Mouse (Mus musculus): ENCODE measurements around the gene Rfng.
"Not testable (repeated sequence)": the region's sequence is repeated elsewhere in the genome, so short reads cannot be mapped to it uniquely, and the experiment has no call there.

Rfng gene

GRCm38 (mm10) chr11:120812068-120812467 lies 28.1 kb upstream of the Rfng start:
- no peak for DNase-seq (ENCODE audit: low spot score)

DNA sequence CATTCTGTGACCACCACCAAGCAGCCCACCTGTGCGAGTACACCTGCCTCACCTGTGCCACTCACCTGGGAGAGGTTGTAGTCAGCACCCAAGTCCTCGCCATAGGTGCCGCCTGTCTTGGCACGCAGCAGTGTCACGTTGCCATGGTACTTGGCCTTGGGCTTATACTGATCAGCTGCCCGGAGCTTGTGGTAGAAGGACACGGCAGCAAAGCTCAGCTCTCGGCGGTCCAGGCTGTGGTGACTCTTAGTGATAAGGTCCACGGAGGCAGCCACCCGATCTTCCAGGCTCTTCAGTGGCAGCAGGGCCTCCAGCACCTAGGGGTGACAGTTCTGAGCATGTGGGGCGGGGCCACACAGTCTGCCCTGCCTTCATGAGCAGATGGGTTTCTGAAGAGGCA lies 24.0 kb upstream of the Rfng start:
- no peak for DNase-seq (ENCODE audit: low spot score)

- no peak for DNase-seq (ENCODE audit: low spot score)
Measured at GRCm38 (mm10) chr11:120805375-120806298, 21.6 kb upstream of the Rfng start.

DNA sequence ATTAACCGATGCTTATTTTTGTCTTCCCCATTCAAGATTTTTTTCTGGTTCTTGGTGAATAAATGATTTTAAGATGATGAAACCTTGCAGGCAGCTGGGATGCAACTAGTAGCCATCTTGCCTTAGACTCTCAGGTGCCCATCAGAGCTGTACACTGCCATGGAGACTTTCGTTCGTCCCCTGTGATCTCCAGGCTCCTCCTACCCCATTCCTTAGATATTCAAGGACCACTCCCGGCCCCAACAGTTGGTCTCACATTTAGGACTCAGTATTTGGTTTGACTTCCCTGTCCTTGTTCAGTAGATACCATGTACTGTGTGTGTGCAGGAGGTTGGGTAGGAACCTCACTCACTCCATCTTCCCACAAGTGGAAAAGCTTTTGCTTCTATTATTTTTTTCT lies 20.8 kb upstream of the Rfng start:
- DNase-seq (ENCODE audit: low spot score): no peak

GRCm38 (mm10) chr11:120804274-120804673 lies 20.3 kb upstream of the Rfng start:
- DNase-seq (ENCODE audit: low spot score): no peak

DNA sequence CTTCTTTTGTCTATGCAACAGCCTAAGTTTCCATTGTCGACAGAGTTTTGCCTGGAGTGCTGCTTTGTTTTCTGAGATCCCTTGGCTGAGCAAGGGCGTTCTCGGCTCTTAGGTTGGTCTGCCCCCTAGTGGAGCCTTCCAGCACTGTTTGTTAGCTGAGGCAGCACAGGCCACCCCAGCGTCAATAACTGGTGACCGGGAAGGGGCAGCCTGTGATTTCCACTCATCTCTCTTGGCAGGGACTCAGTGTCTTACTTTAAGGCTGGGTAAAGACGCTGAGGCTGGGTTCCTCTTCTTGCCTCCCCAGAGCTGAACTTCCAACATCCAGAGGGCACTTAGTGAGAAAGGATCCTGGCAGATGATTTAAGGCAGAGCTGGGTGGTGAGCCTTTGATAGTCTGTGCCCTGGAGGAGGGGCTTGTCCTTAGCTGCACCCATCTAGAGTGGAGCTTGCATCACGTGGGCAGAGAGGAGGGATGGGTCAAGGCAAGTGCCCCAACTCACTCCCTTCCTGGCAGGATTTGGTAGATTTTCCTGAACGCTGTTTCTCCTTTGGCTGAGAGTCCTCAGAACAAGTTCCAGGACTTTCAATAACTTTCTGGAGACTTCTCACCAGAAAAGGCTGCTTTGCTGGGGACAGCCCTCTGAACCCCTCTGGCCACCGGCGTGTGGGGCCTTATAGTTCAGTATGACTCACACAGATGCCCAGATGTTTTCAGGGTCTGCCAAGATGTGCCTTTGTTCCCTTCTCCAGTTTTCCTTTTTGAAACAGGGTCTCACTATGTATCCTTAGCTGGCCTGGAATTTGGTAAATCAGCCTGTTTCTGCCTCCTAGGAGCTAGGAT lies 16.3 kb upstream of the Rfng start:
- peak; percentile 83 for DNase-seq (ENCODE audit: low spot score)

DNA sequence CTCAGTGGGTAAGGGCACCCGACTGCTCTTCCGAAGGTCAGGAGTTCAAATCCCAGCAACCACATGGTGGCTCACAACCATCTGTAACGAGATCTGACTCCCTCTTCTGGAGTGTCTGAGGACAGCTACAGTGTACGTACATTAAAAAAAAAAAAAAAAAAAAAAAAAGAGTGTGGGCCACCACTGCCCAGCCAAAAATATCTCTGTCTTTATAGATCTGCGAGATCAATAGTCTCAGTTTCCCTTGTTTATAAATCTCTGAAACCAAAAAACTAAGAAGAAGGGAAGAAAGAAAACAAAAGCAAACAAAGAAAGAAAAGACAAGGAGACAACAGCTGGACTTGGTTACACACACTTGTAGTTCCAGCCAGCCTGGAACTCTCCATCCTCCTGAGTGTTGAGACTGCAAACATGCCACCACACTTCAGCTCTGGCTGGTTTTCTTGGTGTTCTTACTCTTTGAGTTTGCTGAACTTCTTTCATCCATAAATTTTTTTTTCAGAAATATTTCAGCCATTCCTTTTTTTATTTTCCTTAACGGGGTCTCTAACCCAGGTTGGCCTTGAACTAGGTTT lies 15.4 kb upstream of the Rfng start:
- no peak for DNase-seq (ENCODE audit: low spot score)

- no peak for DNase-seq (ENCODE audit: low spot score)
Measured at GRCm38 (mm10) chr11:120798244-120798643, 14.2 kb upstream of the Rfng start.

DNA sequence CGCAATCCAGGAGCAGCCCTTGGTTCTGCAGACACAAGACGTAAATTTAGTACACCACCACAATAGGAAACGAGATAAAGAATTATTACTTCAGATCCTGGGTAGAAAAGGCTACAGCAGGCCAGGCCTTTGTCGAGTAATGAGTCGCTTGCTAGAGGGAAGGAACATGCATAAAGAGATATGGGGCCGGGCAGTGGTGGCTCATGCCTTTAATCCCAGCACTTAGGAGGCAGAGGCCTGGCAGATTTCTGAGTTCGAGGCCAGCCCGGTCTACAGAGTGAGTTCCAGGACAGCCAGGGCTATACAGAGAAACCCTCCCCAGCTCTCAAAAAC lies 12.6 kb upstream of the Rfng start:
- no peak for DNase-seq (ENCODE audit: low spot score)

GRCm38 (mm10) chr11:120795756-120796613 lies 12.0 kb upstream of the Rfng start, which contains the start of gene Dus1l:
Gene Dus1l, minus strand, starts transcription at chr11:120796403.
- DNase-seq (ENCODE audit: low spot score): peak; percentile 91

DNA sequence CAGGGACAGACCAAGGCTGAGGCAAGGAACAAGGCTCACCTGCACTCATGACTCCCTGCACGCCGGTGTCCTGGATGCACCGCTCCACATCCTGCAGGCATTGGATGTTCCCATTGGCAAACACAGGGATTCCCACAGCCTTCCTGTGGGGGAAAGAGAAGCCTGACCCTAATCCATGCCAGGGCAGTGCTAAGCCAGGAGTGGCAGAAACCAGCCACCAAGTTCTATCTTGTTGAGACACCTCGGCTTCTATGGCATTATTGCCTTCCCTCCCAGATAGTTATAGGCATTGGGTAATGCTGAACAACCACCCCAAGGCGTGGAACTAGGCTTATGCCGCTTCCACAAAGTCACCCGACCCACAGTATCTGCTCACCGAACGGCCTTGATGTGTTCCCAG lies 8.6 kb upstream of the Rfng start:
- no peak for DNase-seq (ENCODE audit: low spot score)

- DNase-seq (ENCODE audit: low spot score): no peak
Measured at GRCm38 (mm10) chr11:120789810-120790209, 5.8 kb upstream of the Rfng start.

GRCm38 (mm10) chr11:120789355-120789754 lies 5.3 kb upstream of the Rfng start:
- DNase-seq (ENCODE audit: low spot score): no peak

GRCm38 (mm10) chr11:120788460-120788859 lies 4.5 kb upstream of the Rfng start:
- not testable (repeated sequence) for DNase-seq (ENCODE audit: low spot score)

GRCm38 (mm10) chr11:120785145-120785544 lies 1.1 kb upstream of the Rfng start:
- DNase-seq (ENCODE audit: low spot score): no peak

DNA sequence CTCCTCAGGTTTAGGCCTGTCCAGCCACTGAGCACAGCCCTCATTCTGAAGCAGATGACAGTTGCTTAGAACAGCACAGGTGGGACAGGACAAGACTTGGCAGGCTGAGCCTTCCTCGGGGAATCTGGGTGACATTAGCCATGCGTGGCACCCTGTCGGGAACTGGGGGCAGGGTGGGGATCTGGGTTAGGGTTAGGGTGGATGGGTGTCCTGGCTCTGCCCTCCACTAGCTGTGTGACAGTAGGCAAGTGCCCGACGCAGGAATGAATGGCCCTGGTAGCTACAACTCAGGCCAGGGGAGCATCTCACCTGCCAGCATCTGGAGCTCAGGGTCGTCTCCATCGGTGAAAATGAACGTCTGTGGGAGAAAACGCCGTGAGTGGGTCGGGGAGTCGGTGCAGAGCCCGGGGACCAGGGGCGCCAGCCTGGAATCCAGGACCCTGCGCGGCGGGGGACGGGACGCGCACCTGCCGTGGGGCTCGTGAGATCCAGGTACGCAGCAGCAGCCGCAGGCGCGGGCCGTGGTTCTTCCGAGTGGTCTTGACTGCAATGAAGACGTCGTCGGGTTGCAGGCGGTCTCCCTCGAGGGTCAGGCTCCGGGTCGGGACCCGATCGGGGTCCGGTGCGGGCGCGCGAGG lies 462 bp downstream of the Rfng start:
- no peak for DNase-seq (ENCODE audit: low spot score)

GRCm38 (mm10) chr11:120781361-120781760 lies 2.6 kb downstream of the Rfng start:
- DNase-seq (ENCODE audit: low spot score): not testable (repeated sequence)

- no peak for DNase-seq (ENCODE audit: low spot score)
Measured at GRCm38 (mm10) chr11:120779876-120780275, 4.1 kb downstream of the Rfng start.

DNA sequence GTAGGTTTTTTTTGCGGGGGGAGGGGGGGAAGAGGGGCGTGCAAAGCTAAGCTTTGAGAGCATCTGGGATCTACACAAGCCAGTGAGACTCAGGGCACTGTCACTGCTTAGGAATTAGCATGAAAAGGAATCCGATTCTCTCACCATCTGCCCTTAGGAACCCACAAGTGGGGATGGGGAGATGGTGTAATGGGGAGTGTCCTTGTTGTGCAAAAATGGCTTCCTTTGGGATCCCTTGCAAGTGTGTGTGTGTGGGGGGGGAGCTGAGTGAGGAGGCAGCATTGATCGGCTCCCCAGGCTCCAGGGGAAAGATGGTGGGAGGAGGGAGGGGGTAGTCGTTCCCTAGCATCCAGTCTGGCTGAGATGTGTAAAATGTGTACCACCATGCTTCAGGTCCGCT lies 6.9 kb downstream of the Rfng start:
- DNase-seq (ENCODE audit: low spot score): no peak

DNA sequence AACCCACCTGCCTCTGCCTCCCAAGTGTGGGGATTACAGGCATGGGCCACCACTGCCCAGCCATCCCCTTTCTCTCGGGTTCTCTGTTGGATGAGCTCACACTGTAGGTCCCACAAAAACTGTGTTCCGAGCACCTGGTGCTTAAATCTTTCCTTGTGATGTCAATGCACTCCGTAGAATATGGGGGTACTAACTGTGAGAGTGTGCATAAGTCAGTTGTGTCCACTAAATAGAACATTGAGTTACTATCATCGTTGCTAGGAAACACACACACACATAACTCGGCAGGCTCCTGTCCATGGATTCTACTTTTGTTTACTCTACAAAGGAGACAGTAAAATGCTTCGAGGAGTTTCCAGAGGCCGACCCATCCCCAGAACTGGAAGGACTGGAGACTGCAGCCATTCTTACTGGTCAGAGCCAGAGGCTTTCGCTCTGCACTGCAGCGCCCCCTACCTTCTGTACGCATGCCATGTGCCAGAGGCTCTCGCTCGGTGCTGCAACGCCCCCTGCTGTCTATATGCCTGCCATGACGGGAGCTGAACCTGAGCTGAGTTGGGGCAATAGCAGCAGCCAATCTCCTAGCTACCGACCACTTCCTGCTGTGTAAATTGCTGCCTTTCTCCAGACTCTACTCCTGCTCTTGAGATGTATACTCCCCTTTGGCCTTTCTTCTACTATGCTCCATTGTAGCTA lies 8.1 kb downstream of the Rfng start:
- DNase-seq (ENCODE audit: low spot score): peak; percentile 80
